Mouse (Mus musculus): Measurements from ENCODE around the gene Mus81.

DNA sequence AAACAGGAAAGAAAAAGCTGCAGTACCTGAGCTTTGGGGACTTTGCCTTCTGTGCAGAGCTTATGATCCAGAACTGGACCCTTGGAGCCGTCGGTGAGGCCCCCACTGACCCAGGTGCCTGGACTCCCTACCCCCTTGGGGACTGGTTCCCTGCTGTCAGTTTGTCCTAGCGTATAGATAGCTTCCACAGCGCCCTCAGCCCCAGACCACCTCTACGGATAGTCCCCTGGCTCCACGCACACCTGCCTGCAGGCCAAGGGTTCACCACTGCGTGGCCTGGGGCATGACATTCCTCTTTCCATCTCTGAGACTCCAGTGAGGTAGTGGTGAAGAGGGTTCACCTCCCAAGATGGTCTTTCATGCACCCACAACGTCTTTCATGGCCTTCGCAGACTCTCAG is 25.0 kb downstream of the Mus81 start:
- TF ChIP-seq CTCF (IDR thresholded peaks at IDR 0.05; ENCODE audit: borderline replicate concordance, extremely low read depth, insufficient read depth, insufficient read length), result no peak
- TF ChIP-seq POLR2A (IDR thresholded peaks at IDR 0.05; ENCODE audit: borderline replicate concordance, extremely low read depth, insufficient read depth, insufficient read length, poor library complexity, severe bottlenecking), result no peak

All from brain, embryonic 14.5 days (tissue).